Mouse (Mus musculus) activated CD4-positive, CD25-positive, alpha-beta regulatory T cell, adult 4 months (primary cell): ENCODE measurements around the gene Cbarp. TPM values are rescaled to one million over a fixed set of nuclear protein-coding genes. Genes with fewer than 3 reads are reported as not detected.

Experiments
- ATAC-seq: one replicate; pipeline ENCODE4 v1.8.0; 2017
- polyA plus RNA-seq, 2 experiments: library from polyadenylated mRNA; unstranded; fragments of 100-300 nt; shearing (Covaris generic); gene quantifications; one replicate each; pipeline ENCODE4 v1.2.1; 2017

The Cbarp gene
- polyA plus RNA-seq, 2 experiments from 2014 or later, result 0.74 to 0.96 TPM

- ATAC-seq, result no peak
Measured at GRCm38 (mm10) chr10:80156002-80156751, 15.5 kb upstream of the Cbarp start.

GRCm38 (mm10) chr10:80155277-80155676 lies 14.6 kb upstream of the Cbarp start:
- no peak for ATAC-seq

GRCm38 (mm10) chr10:80154384-80154783 lies 13.7 kb upstream of the Cbarp start:
- no peak for ATAC-seq

- ATAC-seq, result no peak
Measured at GRCm38 (mm10) chr10:80153713-80154112, 13.1 kb upstream of the Cbarp start.

GRCm38 (mm10) chr10:80152873-80153260 lies 12.2 kb upstream of the Cbarp start:
- no peak for ATAC-seq

GRCm38 (mm10) chr10:80152071-80152872 lies 11.6 kb upstream of the Cbarp start:
- no peak for ATAC-seq

GRCm38 (mm10) chr10:80151211-80152034 lies 10.8 kb upstream of the Cbarp start:
- no peak for ATAC-seq

GRCm38 (mm10) chr10:80150226-80151210 lies 9.9 kb upstream of the Cbarp start:
- no peak for ATAC-seq

GRCm38 (mm10) chr10:80149291-80150225 lies 8.9 kb upstream of the Cbarp start:
- peak; percentile 79 for ATAC-seq

- peak; percentile 42 for ATAC-seq
Measured at GRCm38 (mm10) chr10:80148610-80149290, 8.1 kb upstream of the Cbarp start.

GRCm38 (mm10) chr10:80147719-80148601 lies 7.3 kb upstream of the Cbarp start, which contains the start of gene Midn:
Midn (plus strand) TSS chr10:80148272.
- ATAC-seq, result no peak

- ATAC-seq, result no peak
Measured at GRCm38 (mm10) chr10:80147146-80147718, 6.6 kb upstream of the Cbarp start.

- ATAC-seq, result no peak
Measured at GRCm38 (mm10) chr10:80146568-80147011, 6.0 kb upstream of the Cbarp start.

- no peak for ATAC-seq
Measured at GRCm38 (mm10) chr10:80145896-80146295, 5.3 kb upstream of the Cbarp start.

- no peak for ATAC-seq
Measured at GRCm38 (mm10) chr10:80144864-80145838, 4.5 kb upstream of the Cbarp start.

GRCm38 (mm10) chr10:80144159-80144558 lies 3.5 kb upstream of the Cbarp start:
- no peak for ATAC-seq

- no peak for ATAC-seq
Measured at GRCm38 (mm10) chr10:80143664-80144063, 3.0 kb upstream of the Cbarp start.
